Mouse (Mus musculus): Measurements from ENCODE around the gene Pogz. TPM values are rescaled to one million over a fixed set of nuclear protein-coding genes. Genes with fewer than 3 reads are reported as not detected.
"Not testable (repeated sequence)": the region's sequence is repeated elsewhere in the genome, so short reads cannot be mapped to it uniquely, and the experiment has no call there.

The Pogz gene
- total RNA-seq, 4 experiments from 2014 or later = 52.5 to 66.4 (median 60.5) TPM

- no peak for DNase-seq (ENCODE audit: low spot score in 2 of 2)
Observed at GRCm38 (mm10) chr3:94915903-94916741, 78.8 kb downstream of the Pogz start.

- peak; percentile 12 to 31 for DNase-seq (ENCODE audit: low spot score in 2 of 2)
Observed at GRCm38 (mm10) chr3:94917816-94918361, 80.5 kb downstream of the Pogz start.

GRCm38 (mm10) chr3:94918845-94919244 is 81.5 kb downstream of the Pogz start:
- no peak for DNase-seq (ENCODE audit: low spot score in 2 of 2)

GRCm38 (mm10) chr3:94921104-94921503 is 83.7 kb downstream of the Pogz start:
- no peak for DNase-seq (ENCODE audit: low spot score in 2 of 2)

GRCm38 (mm10) chr3:94922333-94922732 is 85.0 kb downstream of the Pogz start:
- DNase-seq (ENCODE audit: low spot score in 2 of 2) = no peak

- DNase-seq (ENCODE audit: low spot score in 2 of 2) = no peak
Observed at GRCm38 (mm10) chr3:94924688-94925087, 87.3 kb downstream of the Pogz start.

GRCm38 (mm10) chr3:94926301-94926736 is 89.0 kb downstream of the Pogz start:
- DNase-seq (ENCODE audit: low spot score in 2 of 2) = not testable (repeated sequence)

- not testable (repeated sequence) for DNase-seq (ENCODE audit: low spot score in 2 of 2)
Observed at GRCm38 (mm10) chr3:94928979-94929378, 91.6 kb downstream of the Pogz start.

GRCm38 (mm10) chr3:94930386-94931266 is 93.3 kb downstream of the Pogz start:
- not testable (repeated sequence) for DNase-seq (ENCODE audit: low spot score in 2 of 2)

- not testable (repeated sequence) for DNase-seq (ENCODE audit: low spot score in 2 of 2)
Observed at GRCm38 (mm10) chr3:94931427-94932082, 94.2 kb downstream of the Pogz start.

Other genes starting within 250 kb of the Pogz start
- not detected for gene Gm10972, start 194.5 kb upstream of the Pogz start, total RNA-seq (2022)
- 1 to 10 TPM; 2.1 to 3.7 (median 2.7) TPM for gene Tuft1, start 178.7 kb upstream of the Pogz start, total RNA-seq (2022)
- gene Selenbp2, start 144.0 kb upstream of the Pogz start, total RNA-seq (2022) = 1 to 10 TPM in 3 of 4 experiments, under 1 TPM in 1; 0.93 to 2.0 (median 1.4) TPM
- 1 to 10 TPM; 3.5 to 5.2 (median 4.3) TPM for gene Cgn, start 51.1 kb upstream of the Pogz start, total RNA-seq (2022)
- 100 to 1,000 TPM; 239 to 284 (median 263) TPM for gene Psmb4, start 49.4 kb downstream of the Pogz start, total RNA-seq (2022)
- 10 to 100 TPM; 10.2 to 12.8 (median 11.4) TPM for gene Selenbp1, start 95.5 kb downstream of the Pogz start, total RNA-seq (2022)
- 10 to 100 TPM; 25.3 to 30.5 (median 27.1) TPM for gene Rfx5, start 116.5 kb downstream of the Pogz start, total RNA-seq (2022)
- gene Pi4kb, start 137.2 kb downstream of the Pogz start, total RNA-seq (2022) = 10 to 100 TPM; 54.8 to 65.9 (median 59.6) TPM
- gene Zfp687, start 177.9 kb downstream of the Pogz start, total RNA-seq (2022) = 10 to 100 TPM; 33.2 to 36.0 (median 35.2) TPM
- gene Psmd4, start 205.0 kb downstream of the Pogz start, total RNA-seq (2022) = 100 to 1,000 TPM; 153 to 167 (median 156) TPM